Mouse (Mus musculus) limb, embryonic 15.5 days (tissue): ENCODE measurements at regions not wholly inside any gene's neighbourhood (a gene's known extent, or its start where the extent isn't known, plus 50 kb on each side); places are given as distances from the start of the nearest gene placed in this dataset.

Experiments used
- ATAC-seq: fragments of 200-750 bp; cut with Nextera tagmentation; 2 replicates; pipeline ENCODE4 v1.8.0; 2017; ENCODE audit warnings: low read depth, moderate TSS enrichment; ENCODE audit not compliant: insufficient number of reproducible peaks, low FRiP score, low TSS enrichment
- H3K27ac ChIP-seq: fragments of 300-500 bp; sonication (generic); 2 replicates; pipeline ENCODE4 v1.5.1; 2015; ENCODE audit warnings: moderate library complexity, mild to moderate bottlenecking, inconsistent platforms
- H3K27me3 ChIP-seq: fragments of 300-500 bp; sonication (generic); 2 replicates; pipeline ENCODE4 v1.6.1; 2015; ENCODE audit warnings: inconsistent platforms
- H3K36me3 ChIP-seq: fragments of 300-500 bp; sonication (generic); 2 replicates; pipeline ENCODE4 v1.6.1; 2015; ENCODE audit warnings: inconsistent platforms
- H3K4me1 ChIP-seq: fragments of 300-500 bp; sonication (generic); 2 replicates; pipeline ENCODE4 v1.6.1; 2015; ENCODE audit warnings: inconsistent platforms
- H3K4me2 ChIP-seq: fragments of 300-500 bp; sonication (generic); 2 replicates; pipeline ENCODE4 v1.6.1; 2015; ENCODE audit warnings: mild to moderate bottlenecking, inconsistent platforms
- H3K4me3 ChIP-seq: fragments of 300-500 bp; sonication (generic); 2 replicates; pipeline ENCODE4 v1.5.1; 2015; ENCODE audit warnings: mild to moderate bottlenecking, inconsistent platforms
- H3K9ac ChIP-seq: fragments of 300-500 bp; sonication (generic); 2 replicates; pipeline ENCODE4 v1.6.1; 2015; ENCODE audit warnings: inconsistent platforms
- H3K9me3 ChIP-seq: fragments of 300-500 bp; sonication (generic); 2 replicates; pipeline ENCODE4 v1.6.1; 2016; ENCODE audit warnings: inconsistent platforms
- WGBS: fragments of 180-500 bp; shearing (Covaris S2); methylation state at CpG from one replicate; pipeline ENCODE4 v1.1.7; 2015; 5-methylcytosine and 5-hydroxymethylcytosine counted together

GRCm38 (mm10) chr5:43125774-43126536 is 107.0 kb upstream of the Cpeb2 start:
- Histone ChIP-seq H3K36me3 (no peaks in the 10 kb centered on the region), H3K9ac (no peak overlapping the region), H3K4me3 (no peak overlapping the region), H3K4me2 (no peak overlapping the region), H3K27me3 (no peaks in the 10 kb centered on the region), H3K9me3 (no peaks in the 10 kb centered on the region), H3K27ac (no peak overlapping the region), H3K4me1 (no peaks in the 10 kb centered on the region)
- WGBS: 80% methylated on average over 3 of the region's 3 CpGs
- no peak for ATAC-seq

GRCm38 (mm10) chr5:43130377-43130776 is 102.6 kb upstream of the Cpeb2 start:
- H3K27ac ChIP-seq: no peak overlapping the region
- ATAC-seq: no peak
- WGBS: 78% methylated on average over 4 of the region's 4 CpGs
- H3K4me3 ChIP-seq: no peak overlapping the region
- H3K4me2 ChIP-seq: no peak overlapping the region
- no peaks in the 10 kb centered on the region for H3K4me1 ChIP-seq
- H3K9me3 ChIP-seq: no peaks in the 10 kb centered on the region
- no peaks in the 10 kb centered on the region for H3K36me3 ChIP-seq
- no peaks in the 10 kb centered on the region for H3K27me3 ChIP-seq
- H3K9ac ChIP-seq: no peak overlapping the region

DNA sequence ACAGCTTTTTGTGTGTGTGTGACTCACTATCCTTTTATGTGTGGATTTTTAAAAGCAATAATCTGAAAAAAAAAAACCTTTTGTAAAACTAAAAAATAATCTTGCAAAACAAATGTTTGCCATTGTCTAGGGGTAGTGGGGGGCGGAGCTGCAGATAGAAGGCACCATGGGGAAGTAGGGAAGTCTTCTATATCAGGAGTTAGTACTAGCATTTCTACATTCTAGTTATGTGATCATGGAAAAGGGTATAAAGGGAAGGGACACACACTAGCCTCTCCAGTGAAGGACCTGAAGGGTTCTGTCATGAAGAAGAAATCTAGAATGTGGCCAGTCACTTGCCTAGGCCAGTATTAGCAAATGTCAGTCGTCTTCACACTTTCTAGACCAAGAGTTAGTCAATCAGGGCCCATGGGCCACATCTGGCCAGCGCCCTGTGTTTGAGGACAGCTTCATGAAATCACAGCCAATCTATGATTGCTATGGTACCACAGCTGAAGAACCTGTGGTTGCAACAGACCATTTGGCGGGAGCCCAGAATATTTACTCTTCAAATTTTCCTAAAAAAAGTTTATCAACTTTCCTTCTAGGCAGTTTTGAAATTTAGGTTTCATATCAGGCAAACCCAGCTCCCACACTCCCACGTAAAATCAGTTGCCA is 101.9 kb upstream of the Cpeb2 start:
- Histone ChIP-seq H3K4me2 (no peak overlapping the region), H3K4me1 (no peaks in the 10 kb centered on the region), H3K4me3 (no peak overlapping the region), H3K36me3 (no peaks in the 10 kb centered on the region), H3K9me3 (no peaks in the 10 kb centered on the region), H3K9ac (no peak overlapping the region), H3K27ac (no peak overlapping the region), H3K27me3 (no peaks in the 10 kb centered on the region)
- no peak for ATAC-seq
- 83% methylated on average over 5 of the region's 5 CpGs for WGBS

- WGBS: 82% methylated on average over 3 of the region's 3 CpGs
- Histone ChIP-seq H3K36me3 (no peaks in the 10 kb centered on the region), H3K9ac (no peak overlapping the region), H3K4me1 (no peaks in the 10 kb centered on the region), H3K4me2 (no peak overlapping the region), H3K27me3 (no peaks in the 10 kb centered on the region), H3K4me3 (no peak overlapping the region), H3K27ac (no peak overlapping the region), H3K9me3 (no peaks in the 10 kb centered on the region)
- ATAC-seq: no peak
Observed at GRCm38 (mm10) chr5:43133672-43134071, 99.3 kb upstream of the Cpeb2 start.

GRCm38 (mm10) chr5:43136142-43136541 is 96.8 kb upstream of the Cpeb2 start:
- ATAC-seq: no peak
- H3K4me2 ChIP-seq: no peak overlapping the region
- no peaks in the 10 kb centered on the region for H3K4me1 ChIP-seq
- no peak overlapping the region for H3K27ac ChIP-seq
- no peaks in the 10 kb centered on the region for H3K27me3 ChIP-seq
- WGBS: 83% methylated on average over 4 of the region's 4 CpGs
- H3K9ac ChIP-seq: no peak overlapping the region
- no peak overlapping the region for H3K4me3 ChIP-seq
- H3K36me3 ChIP-seq: no peaks in the 10 kb centered on the region
- H3K9me3 ChIP-seq: no peaks in the 10 kb centered on the region

DNA sequence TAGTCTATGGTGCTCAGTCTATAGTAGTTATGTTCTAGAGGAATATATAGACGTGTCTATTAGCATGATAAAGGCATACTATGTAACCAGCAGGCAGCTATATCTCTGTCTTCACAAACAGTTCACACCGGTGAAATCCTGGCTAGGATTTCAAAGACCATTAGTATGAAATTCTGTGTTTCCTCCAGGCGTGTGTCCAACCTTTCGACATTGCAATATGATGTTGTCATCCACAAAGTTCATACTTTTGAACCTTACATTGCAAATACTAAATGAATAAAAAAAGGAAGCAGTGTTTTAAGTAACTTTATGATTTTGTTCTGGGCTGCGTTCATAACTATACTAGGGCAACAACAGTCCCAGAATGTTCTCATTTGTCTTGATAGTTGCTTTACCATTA is 95.2 kb upstream of the Cpeb2 start:
- H3K27ac ChIP-seq: no peak overlapping the region
- no peak for ATAC-seq
- H3K4me1 ChIP-seq: no peaks in the 10 kb centered on the region
- no peak overlapping the region for H3K4me2 ChIP-seq
- H3K4me3 ChIP-seq: no peak overlapping the region
- H3K36me3 ChIP-seq: no peaks in the 10 kb centered on the region
- 69% methylated on average over 5 of the region's 5 CpGs for WGBS
- no peaks in the 10 kb centered on the region for H3K9me3 ChIP-seq
- H3K27me3 ChIP-seq: no peaks in the 10 kb centered on the region
- H3K9ac ChIP-seq: no peak overlapping the region

GRCm38 (mm10) chr5:43138931-43139486 is 94.0 kb upstream of the Cpeb2 start:
- Histone ChIP-seq H3K4me1 (no peaks in the 10 kb centered on the region), H3K27me3 (no peaks in the 10 kb centered on the region), H3K9me3 (no peaks in the 10 kb centered on the region), H3K9ac (no peak overlapping the region), H3K4me2 (no peak overlapping the region), H3K27ac (no peak overlapping the region), H3K36me3 (no peaks in the 10 kb centered on the region), H3K4me3 (no peak overlapping the region)
- WGBS: 84% methylated on average over 4 of the region's 4 CpGs
- ATAC-seq: no peak

DNA sequence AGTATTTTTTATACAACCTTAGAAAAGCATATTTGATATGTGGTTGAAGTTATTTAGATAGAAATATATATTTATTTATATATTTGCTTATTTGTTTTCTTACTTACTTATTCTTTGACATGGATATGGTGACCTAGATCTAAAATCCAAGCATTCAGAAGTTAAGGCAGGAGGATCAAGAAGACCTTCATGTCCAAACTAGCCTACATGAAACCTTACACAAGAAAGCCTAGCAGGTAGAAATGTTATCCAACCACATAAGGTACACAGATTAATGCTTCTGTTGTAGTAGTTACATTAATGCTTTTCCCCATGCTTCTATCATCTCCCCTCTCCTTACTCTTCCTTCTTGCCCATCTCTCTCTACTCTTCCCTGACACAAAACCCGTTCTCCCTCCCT is 93.2 kb upstream of the Cpeb2 start:
- Histone ChIP-seq H3K9me3 (no peaks in the 10 kb centered on the region), H3K9ac (no peak overlapping the region), H3K36me3 (no peaks in the 10 kb centered on the region), H3K27ac (no peak overlapping the region), H3K27me3 (no peaks in the 10 kb centered on the region), H3K4me2 (no peak overlapping the region), H3K4me1 (no peaks in the 10 kb centered on the region), H3K4me3 (no peak overlapping the region)
- WGBS: 69% methylated on average over 1 of the region's 1 CpGs
- no peak for ATAC-seq

DNA sequence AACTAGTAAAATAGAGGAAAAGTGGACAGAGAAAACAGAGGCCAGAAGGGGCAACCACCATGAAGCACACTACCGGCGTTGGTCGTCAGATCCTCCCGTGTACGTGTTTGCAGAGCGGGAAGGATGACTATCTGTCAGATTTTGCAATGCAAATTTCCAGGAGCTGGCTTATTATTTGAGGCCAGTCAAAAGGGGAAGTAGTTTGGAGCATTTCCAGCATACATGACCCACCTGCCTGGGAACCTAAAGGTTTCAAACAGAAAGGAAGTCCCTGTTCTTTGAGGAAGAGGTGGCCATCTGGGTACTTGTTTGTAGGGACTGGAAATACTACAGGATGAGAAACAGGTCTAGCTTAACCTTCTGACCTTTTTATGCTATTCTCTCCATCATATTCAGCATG is 87.0 kb upstream of the Cpeb2 start:
- Histone ChIP-seq H3K4me1 (no peaks in the 10 kb centered on the region), H3K9ac (no peak overlapping the region), H3K4me3 (no peak overlapping the region), H3K36me3 (no peaks in the 10 kb centered on the region), H3K27ac (no peak overlapping the region), H3K27me3 (no peaks in the 10 kb centered on the region), H3K4me2 (no peak overlapping the region), H3K9me3 (no peaks in the 10 kb centered on the region)
- WGBS: 81% methylated on average over 6 of the region's 6 CpGs
- no peak for ATAC-seq

GRCm38 (mm10) chr5:43146928-43147327 is 86.0 kb upstream of the Cpeb2 start:
- H3K27me3 ChIP-seq: no peaks in the 10 kb centered on the region
- no peak overlapping the region for H3K27ac ChIP-seq
- WGBS: 75% methylated on average over 2 of the region's 2 CpGs
- H3K4me2 ChIP-seq: no peak overlapping the region
- H3K4me3 ChIP-seq: no peak overlapping the region
- no peak overlapping the region for H3K9ac ChIP-seq
- H3K9me3 ChIP-seq: no peaks in the 10 kb centered on the region
- no peak for ATAC-seq
- H3K36me3 ChIP-seq: no peaks in the 10 kb centered on the region
- H3K4me1 ChIP-seq: no peaks in the 10 kb centered on the region

DNA sequence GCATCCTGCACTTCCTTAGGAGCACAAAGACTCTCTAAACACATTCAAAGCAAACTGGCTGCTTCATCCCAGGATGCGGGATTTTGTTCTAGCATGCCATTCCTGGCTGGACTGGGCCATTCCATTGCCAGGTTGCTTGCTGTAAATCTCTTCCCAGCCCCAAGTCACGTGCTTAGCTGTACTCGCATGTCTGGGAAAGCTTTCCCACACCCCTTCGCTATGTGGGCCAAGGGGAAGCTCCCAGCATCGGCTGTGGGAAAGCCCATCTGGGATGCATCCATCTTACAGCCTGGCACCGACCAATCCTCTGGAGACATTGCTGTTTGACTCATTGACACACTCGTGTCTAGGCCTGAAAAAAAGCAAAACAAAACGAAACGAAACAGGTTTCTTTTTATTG is 84.5 kb upstream of the Cpeb2 start:
- H3K27ac ChIP-seq: no peak overlapping the region
- H3K9ac ChIP-seq: no peak overlapping the region
- H3K9me3 ChIP-seq: no peaks in the 10 kb centered on the region
- H3K4me1 ChIP-seq: no peaks in the 10 kb centered on the region
- H3K27me3 ChIP-seq: no peaks in the 10 kb centered on the region
- H3K4me3 ChIP-seq: no peak overlapping the region
- WGBS: 31% methylated on average over 9 of the region's 9 CpGs
- H3K4me2 ChIP-seq: no peak overlapping the region
- ATAC-seq: no peak
- no peaks in the 10 kb centered on the region for H3K36me3 ChIP-seq

- Histone ChIP-seq H3K27me3 (no peaks in the 10 kb centered on the region), H3K4me3 (no peak overlapping the region), H3K9ac (no peak overlapping the region), H3K4me2 (no peak overlapping the region), H3K36me3 (no peaks in the 10 kb centered on the region), H3K27ac (no peak overlapping the region), H3K9me3 (no peaks in the 10 kb centered on the region), H3K4me1 (no peaks in the 10 kb centered on the region)
- ATAC-seq: no peak
- 48% methylated on average over 4 of the region's 4 CpGs for WGBS
Observed at GRCm38 (mm10) chr5:43149559-43149958, 83.4 kb upstream of the Cpeb2 start.
